Mouse (Mus musculus) midbrain, postnatal 0 days (tissue): ENCODE results near the gene Rassf5. TPM values are rescaled to one million over a fixed set of nuclear protein-coding genes. Genes with fewer than 3 reads are reported as not detected.

ENCODE experiments used
- ATAC-seq: fragments of 200-750 bp; cut with Nextera tagmentation; 2 replicates; pipeline ENCODE4 v1.8.0; 2017; ENCODE audit warnings: moderate number of reproducible peaks, mild to moderate bottlenecking, moderate TSS enrichment, moderate library complexity; ENCODE audit not compliant: low FRiP score
- DNase-seq: peaks from one replicate; pipeline ENCODE4 v3.0.0-alpha.2; 2015; ENCODE audit warnings: low spot score
- H3K27ac ChIP-seq: fragments of 300-500 bp; sonication (generic); 2 replicates; pipeline ENCODE4 v1.5.1; 2014; ENCODE audit warnings: low read depth, mild to moderate bottlenecking, low read length, mixed read lengths
- H3K27me3 ChIP-seq: fragments of 300-500 bp; sonication (generic); 2 replicates; pipeline ENCODE4 v1.6.1; 2014; ENCODE audit warnings: low read length, control low read depth, mixed read lengths; ENCODE audit not compliant: insufficient read depth
- H3K36me3 ChIP-seq: fragments of 300-500 bp; sonication (generic); 2 replicates; pipeline ENCODE4 v1.6.1; 2014; ENCODE audit warnings: low read length, control low read depth, mixed read lengths; ENCODE audit not compliant: insufficient read depth
- H3K4me1 ChIP-seq: fragments of 300-500 bp; sonication (generic); 2 replicates; pipeline ENCODE4 v1.6.1; 2014; ENCODE audit warnings: mild to moderate bottlenecking, control low read depth, antibody characterized with exemption, low read length, mixed read lengths; ENCODE audit not compliant: insufficient read depth
- H3K4me2 ChIP-seq: fragments of 300-500 bp; sonication (generic); 2 replicates; pipeline ENCODE4 v1.6.1; 2014; ENCODE audit warnings: low read depth, mild to moderate bottlenecking, low read length, mixed read lengths; ENCODE audit not compliant: poor library complexity, severe bottlenecking
- H3K4me3 ChIP-seq: fragments of 300-500 bp; sonication (generic); 2 replicates; pipeline ENCODE4 v1.5.1; 2014; ENCODE audit warnings: low read depth, mild to moderate bottlenecking, low read length, moderate library complexity
- H3K9ac ChIP-seq: fragments of 300-500 bp; sonication (generic); replicated peaks from 2 replicates; pipeline ENCODE4 v1.6.1; 2014; ENCODE audit warnings: mild to moderate bottlenecking, low read length, moderate library complexity, mixed read lengths; ENCODE audit not compliant: poor library complexity, severe bottlenecking
- H3K9me3 ChIP-seq: fragments of 300-500 bp; sonication (generic); 2 replicates; pipeline ENCODE4 v1.6.1; 2016; ENCODE audit warnings: low read length, control low read depth
- CTCF ChIP-seq: IDR thresholded peaks from 2 replicates; pipeline ENCODE4 v1.5.1; 2016; ENCODE audit warnings: antibody characterized with exemption, mild to moderate bottlenecking
- WGBS: fragments of 180-500 bp; shearing (Covaris S2); extraction: QIAGEN DNeasy Blood & Tissue Kit; methylation state at CpG from one replicate; pipeline ENCODE4 v1.1.7; 2014; 5-methylcytosine and 5-hydroxymethylcytosine counted together
- polyA plus RNA-seq: library from polyadenylated mRNA; unstranded; fragments of >200 nt; fragmentation: Nextera tagmentation; extraction: Ambion mirVana; gene quantifications from 2 replicates; pipeline ENCODE4 v1.2.1, GENCODE M21; 2015
- total RNA-seq: library from RNA; depleted of rRNA; stranded (reverse); fragments of >200 nt; gene quantifications from 2 replicates; pipeline ENCODE4 v1.2.3, GENCODE M21; 2014

The Rassf5 gene
- total and polyA plus RNA-seq, 2 experiments from 2014 or later, result 4.9 to 9.0 TPM

DNA sequence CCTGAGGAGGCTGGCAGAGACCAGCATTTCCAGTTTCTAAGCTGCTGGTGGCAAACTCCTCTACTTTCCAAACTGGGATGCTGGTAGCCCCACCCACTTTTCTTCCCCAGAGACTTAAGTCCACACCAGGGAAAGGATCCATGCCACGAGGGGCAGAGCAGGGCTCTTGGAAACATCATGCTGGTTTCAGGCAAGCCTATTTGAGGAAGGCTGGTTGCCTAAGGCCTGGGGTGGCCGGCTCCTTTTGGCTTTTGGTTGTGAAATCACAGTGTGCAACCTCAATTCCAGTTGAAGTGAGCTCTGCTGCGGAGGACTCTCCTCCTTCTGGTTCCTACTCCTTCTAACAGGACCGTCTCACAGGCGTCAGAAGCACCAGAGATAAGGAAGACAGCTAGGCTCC lies 41.7 kb upstream of the Rassf5 start:
- no peak for DNase-seq
- Histone ChIP-seq H3K4me2 (no peak overlapping the region), H3K4me1 (no peaks in the 10 kb centered on the region), H3K9ac (no peak overlapping the region), H3K9me3 (no peaks in the 10 kb centered on the region), H3K27me3 (no peaks in the 10 kb centered on the region), H3K4me3 (no peak overlapping the region), H3K36me3 (peaks cover 25% of the 10 kb centered on the region), H3K27ac (no peak overlapping the region; the same call in 1 of the 2 replicates)
- ATAC-seq, result no peak
- TF ChIP-seq CTCF, result no peak
- 80% methylated on average over 5 of the region's 5 CpGs for WGBS

DNA sequence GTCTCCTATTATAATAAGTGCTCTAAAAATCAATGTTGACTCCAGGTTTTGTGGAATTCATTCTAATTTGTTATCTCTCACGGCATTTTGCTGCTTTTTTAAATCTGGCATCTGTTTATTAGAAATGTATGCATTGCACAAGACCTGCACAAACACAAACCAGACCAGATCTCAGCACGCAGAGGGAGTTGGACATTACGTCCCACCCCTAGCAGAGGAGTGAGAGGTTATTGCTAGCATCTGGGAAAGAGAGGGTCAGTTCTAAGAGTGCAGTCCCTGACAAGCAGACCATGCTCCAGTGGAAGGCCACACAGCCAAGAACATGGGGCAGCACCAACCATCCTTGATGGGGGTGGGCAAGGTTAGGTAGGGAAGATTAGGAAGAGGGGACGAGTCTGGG lies 39.6 kb upstream of the Rassf5 start:
- DNase-seq (no peak), ATAC-seq (no peak)
- no peak overlapping the region for H3K9ac ChIP-seq
- H3K27ac ChIP-seq, result no peak overlapping the region
- peaks cover 19% of the 10 kb centered on the region for H3K36me3 ChIP-seq
- no peaks in the 10 kb centered on the region for H3K9me3 ChIP-seq
- no peak overlapping the region for H3K4me2 ChIP-seq
- no peak for TF ChIP-seq CTCF
- 87% methylated on average over 4 of the region's 4 CpGs for WGBS
- H3K4me1 ChIP-seq, result no peaks in the 10 kb centered on the region
- H3K4me3 ChIP-seq, result no peak overlapping the region
- H3K27me3 ChIP-seq, result no peaks in the 10 kb centered on the region

DNA sequence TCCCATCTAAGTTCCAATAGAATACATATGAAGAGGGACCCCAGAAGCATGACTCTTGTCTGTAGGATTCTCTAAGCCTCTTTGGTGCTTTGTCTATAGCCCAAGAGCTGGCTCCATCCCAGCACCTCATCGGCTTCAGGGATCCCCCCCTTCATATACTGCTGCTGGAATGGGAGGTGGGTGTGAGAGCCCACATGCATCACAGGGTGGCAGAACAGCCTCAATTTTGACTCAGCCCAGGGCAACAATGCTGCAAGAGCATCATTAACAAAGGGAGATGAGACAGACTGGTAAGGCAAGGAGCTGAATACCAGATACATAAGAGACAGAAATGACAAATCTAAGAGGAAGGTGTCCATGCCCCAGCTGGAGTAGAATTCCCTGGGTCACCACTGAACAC lies 39.1 kb upstream of the Rassf5 start:
- Histone ChIP-seq H3K9ac (no peak overlapping the region), H3K27ac (no peak overlapping the region), H3K36me3 (peaks cover 16% of the 10 kb centered on the region), H3K9me3 (no peaks in the 10 kb centered on the region), H3K4me1 (no peaks in the 10 kb centered on the region), H3K4me3 (no peak overlapping the region), H3K4me2 (no peak overlapping the region), H3K27me3 (no peaks in the 10 kb centered on the region)
- peak; percentile 24 for DNase-seq
- 38% methylated on average over 1 of the region's 1 CpGs for WGBS
- peak; percentile 38; the same call in 1 of the 2 replicates for ATAC-seq
- peak; percentile 53 for TF ChIP-seq CTCF

DNA sequence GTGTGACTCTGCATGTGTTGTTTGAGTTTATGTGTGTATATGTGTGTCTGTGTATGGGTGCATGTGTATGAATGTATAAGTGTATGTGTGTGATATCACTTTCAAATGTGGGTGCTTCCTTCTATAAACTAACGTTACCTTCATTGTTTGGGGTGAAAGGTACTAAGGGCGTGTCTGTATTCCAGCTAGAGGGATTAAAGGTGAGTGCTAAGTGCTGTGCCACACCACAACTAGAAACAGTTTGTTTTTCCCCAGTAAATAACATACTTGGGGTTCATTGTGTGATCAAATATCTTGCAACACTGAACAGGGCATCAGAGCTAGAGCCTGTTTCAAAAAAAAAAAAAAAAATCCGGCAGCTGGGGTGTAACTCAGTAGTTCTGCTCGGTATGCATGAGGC lies 36.7 kb upstream of the Rassf5 start:
- Histone ChIP-seq H3K4me2 (no peak overlapping the region), H3K36me3 (peaks cover under 1% of the 10 kb centered on the region), H3K27me3 (no peaks in the 10 kb centered on the region), H3K9ac (no peak overlapping the region), H3K4me1 (no peaks in the 10 kb centered on the region), H3K9me3 (no peaks in the 10 kb centered on the region), H3K27ac (no peak overlapping the region), H3K4me3 (no peak overlapping the region)
- DNase-seq (no peak), ATAC-seq (no peak)
- TF ChIP-seq CTCF, result no peak
- 57% methylated on average over 4 of the region's 4 CpGs for WGBS

DNA sequence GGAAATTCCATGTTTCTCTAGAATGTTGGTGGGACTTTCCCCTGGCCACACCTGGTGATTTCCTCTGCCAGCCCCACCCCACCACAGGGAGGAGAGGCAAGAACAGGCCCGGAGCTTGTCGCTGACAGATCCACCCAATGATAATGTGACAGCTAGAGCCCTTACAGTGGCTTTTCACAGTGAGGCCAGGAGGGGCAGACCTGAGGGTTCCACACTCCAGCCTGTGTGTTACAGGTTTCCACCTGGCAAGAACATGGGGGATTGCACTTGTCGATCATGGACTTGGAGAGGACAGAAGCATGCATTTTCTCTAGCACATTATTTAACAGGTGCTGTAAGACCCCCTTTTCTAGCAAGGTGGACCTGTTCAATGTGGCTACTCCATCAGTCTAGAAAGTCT lies 35.2 kb upstream of the Rassf5 start:
- Histone ChIP-seq H3K27ac (no peak overlapping the region), H3K4me1 (no peaks in the 10 kb centered on the region), H3K36me3 (no peaks in the 10 kb centered on the region), H3K4me2 (no peak overlapping the region), H3K9ac (no peak overlapping the region), H3K9me3 (no peaks in the 10 kb centered on the region), H3K4me3 (no peak overlapping the region), H3K27me3 (no peaks in the 10 kb centered on the region)
- TF ChIP-seq CTCF, result peak; percentile 28; the same call in 1 of the 2 replicates
- ATAC-seq, result no peak
- 66% methylated on average over 3 of the region's 3 CpGs for WGBS
- DNase-seq, result no peak

DNA sequence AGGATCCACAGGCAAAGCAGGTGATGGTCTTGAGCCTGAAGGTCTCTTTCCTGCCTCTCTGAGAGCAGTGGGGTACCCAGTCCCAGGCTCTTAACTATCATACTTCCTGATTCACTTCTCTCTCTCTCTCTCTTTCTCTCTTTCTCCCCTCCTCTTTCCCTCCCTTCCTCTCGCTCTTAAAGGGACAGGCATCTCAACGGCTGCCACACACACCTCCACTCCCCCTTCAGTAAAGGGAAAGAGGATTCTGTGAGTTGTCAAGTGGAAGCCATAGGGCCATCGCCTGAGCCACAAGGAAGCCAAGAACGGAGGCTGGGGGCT lies 34.4 kb upstream of the Rassf5 start, which contains the start of gene Ikbke:
Ikbke (minus strand) TSS at position 151 of the 321 bp plus-strand sequence.
- H3K27me3 ChIP-seq, result no peaks in the 10 kb centered on the region
- no peaks in the 10 kb centered on the region for H3K4me1 ChIP-seq
- DNase-seq (no peak), ATAC-seq (no peak)
- no peak for TF ChIP-seq CTCF
- H3K36me3 ChIP-seq, result no peaks in the 10 kb centered on the region
- peak within 1 kb of the TSS; percentile 18; the same call in 1 of the 2 replicates for H3K4me2 ChIP-seq
- H3K9me3 ChIP-seq, result no peaks in the 10 kb centered on the region
- no peak within 1 kb of the TSS for H3K9ac ChIP-seq
- WGBS, result 53% methylated on average over 4 of the region's 4 CpGs
- H3K27ac ChIP-seq, result no peak within 1 kb of the TSS
- no peak within 1 kb of the TSS for H3K4me3 ChIP-seq
